ENCODE assay signal across 15 mouse cellular contexts in the genomic region with DNA sequence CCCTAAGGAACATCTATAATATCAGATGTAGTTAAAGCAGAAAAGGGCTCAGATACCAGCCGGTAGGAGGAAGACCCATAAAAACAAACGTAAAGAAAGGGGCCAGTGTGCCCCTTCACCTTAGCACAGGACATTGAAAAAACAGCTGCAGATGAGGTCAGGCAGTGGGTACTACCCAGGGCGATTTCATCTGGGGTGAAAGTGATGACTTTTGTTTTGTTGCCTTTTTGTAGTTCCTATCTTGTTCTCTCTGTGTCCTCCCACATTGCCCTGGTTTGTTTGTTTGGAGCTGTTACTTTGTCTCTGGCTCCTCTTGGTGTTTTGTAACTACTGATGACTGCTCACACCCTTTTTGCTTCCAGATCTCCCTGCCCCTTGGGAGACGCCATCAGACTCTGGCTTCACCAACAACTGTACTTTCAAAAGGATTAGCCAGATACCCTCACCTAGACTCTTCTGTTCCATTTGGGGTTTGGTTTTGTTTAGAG.
DNase-seq lines count a peak whose midpoint lies in the region; ATAC-seq and TF ChIP-seq lines count a peak whose summit lies in the region.
"Had no signal": no experiment of that assay in that cellular context is flagged by ENCODE, and none has a peak within 500 bp of the region (broad histone marks: within the 10 kb centered on the region; RNA-seq: fewer than 3 reads in every experiment).

No protein-coding gene starts in this region.

- TF ChIP-seq EP300 in lung, postnatal 0 days (IDR thresholded peaks at IDR 0.05) = no peak

- peak; percentile 3 for DNase-seq in heart, adult 8-10 months (ENCODE audit: low spot score)
- DNase-seq in heart, postnatal 25 days (ENCODE audit: low spot score) = no peak
- DNase-seq in lung, postnatal 0 days (ENCODE audit: low spot score) = no peak
- DNase-seq in lung, adult 2 months = no peak
- DNase-seq in cerebellum, adult 2 months = no peak
- DNase-seq: cerebellum, adult 18-20 months; kidney, postnatal 25 days; lung, postnatal 10 days; thymus, postnatal 25 days had no signal

- no peak overlapping the region for H3ac ChIP-seq in myocyte (ENCODE audit: control insufficient read depth, insufficient read length)

- TF ChIP-seq POLR2A in lung, adult 2 months (IDR thresholded peaks at IDR 0.05; ENCODE audit: borderline replicate concordance, extremely low read depth, low read depth, low read length) = no peak
- TF ChIP-seq POLR2A in myocyte (IDR thresholded peaks at IDR 0.05; ENCODE audit: insufficient read length, low read depth) = no peak
- no peak for TF ChIP-seq POLR2A in cerebellum, adult 2 months (IDR thresholded peaks at IDR 0.05; ENCODE audit: borderline replicate concordance, insufficient read depth, low read length)

- H3K9ac ChIP-seq in lung, postnatal 0 days (replicated peaks; ENCODE audit: low read depth) = no peak overlapping the region
- no peak overlapping the region for H3K9ac ChIP-seq in heart, embryonic 15.5 days
- H3K9ac ChIP-seq: hindbrain, embryonic 15.5 days had no signal

- H3K4me2 ChIP-seq in lung, postnatal 0 days (replicated peaks; ENCODE audit: low read depth, low read length) = no peak overlapping the region
- H3K4me2 ChIP-seq in heart, embryonic 15.5 days = no peak overlapping the region
- H3K4me2 ChIP-seq in myocyte (ENCODE audit: low read depth) = peak overlapping the region; percentile 27
- H3K4me2 ChIP-seq: hindbrain, embryonic 15.5 days; liver, embryonic 11.5 days had no signal

- no peak for ATAC-seq in lung, postnatal 0 days
- no peak for ATAC-seq in heart, embryonic 15.5 days (replicated peaks; ENCODE audit: insufficient number of reproducible peaks, insufficient read depth, low FRiP score, low read depth)
- no peak for ATAC-seq in monocyte, adult 5-6 weeks (replicated peaks; ENCODE audit: insufficient number of reproducible peaks, low FRiP score, low TSS enrichment, poor library complexity, severe bottlenecking)

- H3K4me1 ChIP-seq in lung, postnatal 0 days (ENCODE audit: insufficient read depth, low read depth, low read length) = no peaks in the 10 kb centered on the region
- H3K4me1 ChIP-seq in lung, adult 2 months (ENCODE audit: control insufficient read depth, insufficient read depth, low read length) = peaks cover 2% of the 10 kb centered on the region; the same call in 1 of the 2 replicates
- peaks cover 3% of the 10 kb centered on the region; the same call in 1 of the 2 replicates for H3K4me1 ChIP-seq in heart, embryonic 15.5 days (replicated peaks)
- H3K4me1 ChIP-seq in cerebellum, adult 2 months (ENCODE audit: control insufficient read depth, insufficient read depth, low read length) = no peaks in the 10 kb centered on the region
- H3K4me1 ChIP-seq: hindbrain, embryonic 15.5 days had no signal

- peak overlapping the region; percentile 2; the same call in 1 of the 2 replicates for H3K27ac ChIP-seq in lung, postnatal 0 days (ENCODE audit: low read length)
- H3K27ac ChIP-seq in heart, embryonic 15.5 days = peak overlapping the region; percentile 15; the same call in 1 of the 2 replicates
- H3K27ac ChIP-seq in cerebellum, adult 2 months (ENCODE audit: insufficient read depth, low read length) = no peak overlapping the region
- H3K27ac ChIP-seq: heart, adult 2 months; hindbrain, embryonic 15.5 days had no signal

- 33% methylated on average over 4 of the region's 4 CpGs for WGBS in lung, postnatal 0 days
- 42% methylated on average over 4 of the region's 4 CpGs for WGBS in lung, adult 2 months
- WGBS in heart, embryonic 15.5 days = 43% methylated on average over 4 of the region's 4 CpGs
- WGBS in cerebellum, adult 2 months = 82% methylated on average over 4 of the region's 4 CpGs

- H3K79me2 ChIP-seq in myocyte (ENCODE audit: control insufficient read depth, insufficient read depth) = no peaks in the 10 kb centered on the region

- no peaks in the 10 kb centered on the region for H3K9me3 ChIP-seq in lung, postnatal 0 days (ENCODE audit: low read length)
- H3K9me3 ChIP-seq in heart, embryonic 15.5 days (replicated peaks) = no peaks in the 10 kb centered on the region
- H3K9me3 ChIP-seq: hindbrain, embryonic 15.5 days had no signal

- H3K4me3 ChIP-seq in lung, postnatal 0 days (ENCODE audit: low read depth, low read length) = no peak overlapping the region
- H3K4me3 ChIP-seq in lung, adult 2 months (replicated peaks; ENCODE audit: extremely low read depth, low read depth, low read length) = no peak overlapping the region
- no peak overlapping the region for H3K4me3 ChIP-seq in heart, embryonic 15.5 days
- no peak overlapping the region for H3K4me3 ChIP-seq in myocyte
- H3K4me3 ChIP-seq in cerebellum, adult 2 months (replicated peaks; ENCODE audit: insufficient read depth, low read depth, low read length) = no peak overlapping the region
- H3K4me3 ChIP-seq: heart, adult 2 months; hindbrain, embryonic 15.5 days had no signal

- no peaks in the 10 kb centered on the region for H3K36me3 ChIP-seq in lung, postnatal 0 days (ENCODE audit: insufficient read depth, low read length)
- no peaks in the 10 kb centered on the region for H3K36me3 ChIP-seq in heart, embryonic 15.5 days
- no peaks in the 10 kb centered on the region for H3K36me3 ChIP-seq in myocyte (ENCODE audit: control insufficient read depth, insufficient read depth)
- H3K36me3 ChIP-seq: hindbrain, embryonic 15.5 days had no signal

- no peak for TF ChIP-seq CTCF in lung, postnatal 0 days (IDR thresholded peaks at IDR 0.05)
- TF ChIP-seq CTCF in lung, adult 2 months (IDR thresholded peaks at IDR 0.05; ENCODE audit: insufficient read depth, low read length) = no peak
- TF ChIP-seq CTCF in cerebellum, adult 2 months (IDR thresholded peaks at IDR 0.05; ENCODE audit: borderline replicate concordance, insufficient read depth, low read depth, low read length) = no peak

- no peaks in the 10 kb centered on the region for H3K27me3 ChIP-seq in lung, postnatal 0 days (replicated peaks; ENCODE audit: insufficient read depth, low read length)
- no peaks in the 10 kb centered on the region for H3K27me3 ChIP-seq in heart, embryonic 15.5 days
- no peaks in the 10 kb centered on the region for H3K27me3 ChIP-seq in myocyte (ENCODE audit: control insufficient read depth, insufficient read depth, insufficient read length)
- no peaks in the 10 kb centered on the region for H3K27me3 ChIP-seq in cerebellum, adult 2 months (ENCODE audit: control insufficient read depth, insufficient read depth, low read length)
- H3K27me3 ChIP-seq: hindbrain, embryonic 15.5 days had no signal

- intact Hi-C loops in heart, postnatal 25 days (cut with DNase I) = no loop called here

TF ChIP-seq in myocyte, 11 proteins besides CTCF, POLR2A, EP300 and RAD21:
- no peak for TF ChIP-seq MYOD1 (IDR thresholded peaks at IDR 0.05; ENCODE audit: control insufficient read depth in 1 of 3, insufficient read length in 2 of 3, low read depth in 2 of 3)
- TF ChIP-seq SRF (IDR thresholded peaks at IDR 0.05; ENCODE audit: control insufficient read depth, insufficient read length, low read depth) = no peak
- TF ChIP-seq TCF12 (IDR thresholded peaks at IDR 0.05; ENCODE audit: insufficient read depth, poor library complexity, severe bottlenecking) = no peak
- no peak for TF ChIP-seq MYOG (IDR thresholded peaks at IDR 0.05; ENCODE audit: control insufficient read depth in 1 of 3, insufficient read depth in 1 of 3, insufficient read length in 2 of 3, low read depth in 2 of 3)
- no peak for TF ChIP-seq POLR2AphosphoS2 (IDR thresholded peaks at IDR 0.05; ENCODE audit: insufficient read length, low read depth)
- TF ChIP-seq CEBPB (IDR thresholded peaks at IDR 0.05; ENCODE audit: insufficient read depth, poor library complexity, severe bottlenecking) = no peak
- no peak for TF ChIP-seq E2F4 (IDR thresholded peaks at IDR 0.05; ENCODE audit: insufficient read depth)
- no peak for TF ChIP-seq MAX (IDR thresholded peaks at IDR 0.05; ENCODE audit: low read depth)
- TF ChIP-seq REST (IDR thresholded peaks at IDR 0.05; ENCODE audit: insufficient read depth, insufficient read length) = no peak
- no peak for TF ChIP-seq USF1 (IDR thresholded peaks at IDR 0.05; ENCODE audit: low read depth)
- no peak for TF ChIP-seq TCF3 (IDR thresholded peaks at IDR 0.05; ENCODE audit: insufficient read length, low read depth)
